Mouse (Mus musculus): ENCODE results near the gene Il5.

GRCm38 (mm10) chr11:53720715-53721114 lies at the start of gene Il5:
- TF ChIP-seq CTCF (IDR thresholded peaks at IDR 0.05; ENCODE audit: low read depth): no peak
- no peak for TF ChIP-seq EP300 (optimal IDR thresholded peaks at IDR 0.05)

Data from stomach, postnatal 0 days (tissue).